Mouse (Mus musculus) hindbrain, embryonic 16.5 days (tissue): ENCODE measurements around the gene Wnk2. TPM values are rescaled to one million over a fixed set of nuclear protein-coding genes. Genes with fewer than 3 reads are reported as not detected.

Experiments used
- ATAC-seq: fragments of 200-750 bp; cut with Nextera tagmentation; 2 replicates; pipeline ENCODE4 v1.8.0; 2017; ENCODE audit warnings: moderate TSS enrichment, moderate library complexity
- H3K27ac ChIP-seq: fragments of 300-500 bp; sonication (generic); 2 replicates; pipeline ENCODE4 v1.5.1; 2014; ENCODE audit warnings: low read depth, mild to moderate bottlenecking, control low read depth, low read length, moderate library complexity
- H3K27me3 ChIP-seq: fragments of 300-500 bp; sonication (generic); replicated peaks from 2 replicates; pipeline ENCODE4 v1.6.1; 2014; ENCODE audit warnings: low read length; ENCODE audit not compliant: control insufficient read depth, insufficient read depth
- H3K36me3 ChIP-seq: fragments of 300-500 bp; sonication (generic); 2 replicates; pipeline ENCODE4 v1.6.1; 2014; ENCODE audit warnings: mild to moderate bottlenecking, low read length, moderate library complexity, mixed read lengths; ENCODE audit not compliant: control insufficient read depth, insufficient read depth
- H3K4me1 ChIP-seq: fragments of 300-500 bp; sonication (generic); 2 replicates; pipeline ENCODE4 v1.6.1; 2014; ENCODE audit warnings: low read depth, low read length; ENCODE audit not compliant: control insufficient read depth, insufficient read depth
- H3K4me2 ChIP-seq: fragments of 300-500 bp; sonication (generic); 2 replicates; pipeline ENCODE4 v1.6.1; 2014; ENCODE audit warnings: mild to moderate bottlenecking, low read length, control low read depth, moderate library complexity
- H3K4me3 ChIP-seq: fragments of 300-500 bp; sonication (generic); 2 replicates; pipeline ENCODE4 v1.5.1; 2014; ENCODE audit warnings: mild to moderate bottlenecking, low read length, control low read depth, moderate library complexity
- H3K9ac ChIP-seq: fragments of 300-500 bp; sonication (generic); 2 replicates; pipeline ENCODE4 v1.6.1; 2014; ENCODE audit warnings: low read depth, mild to moderate bottlenecking, control low read depth, low read length, moderate library complexity
- H3K9me3 ChIP-seq: fragments of 300-500 bp; sonication (generic); 2 replicates; pipeline ENCODE4 v1.6.1; 2014; ENCODE audit warnings: mild to moderate bottlenecking, low read length, moderate library complexity; ENCODE audit not compliant: control insufficient read depth
- WGBS: fragments of 180-500 bp; shearing (Covaris S2); extraction: QIAGEN DNeasy Blood & Tissue Kit; methylation state at CpG from one replicate; pipeline ENCODE4 v1.1.7; 2014; 5-methylcytosine and 5-hydroxymethylcytosine counted together
- polyA plus RNA-seq: library from polyadenylated mRNA; unstranded; fragments of >200 nt; fragmentation: Nextera tagmentation; extraction: Ambion mirVana; gene quantifications from 2 replicates; pipeline ENCODE4 v1.2.1, GENCODE M21; 2015

Gene Wnk2
- polyA plus RNA-seq, 1 experiment from 2014 or later = 15.6 TPM

GRCm38 (mm10) chr13:49189970-49190870, 42.4 kb upstream of the Wnk2 start:
- Histone ChIP-seq H3K4me2 (no peak overlapping the region), H3K9ac (no peak overlapping the region; the same call in 1 of the 2 replicates), H3K9me3 (no peaks in the 10 kb centered on the region), H3K4me3 (no peak overlapping the region), H3K4me1 (peaks cover 26% of the 10 kb centered on the region), H3K27me3 (no peaks in the 10 kb centered on the region), H3K36me3 (no peaks in the 10 kb centered on the region), H3K27ac (no peak overlapping the region)
- no peak for ATAC-seq
- whole genome bisulfite sequencing = 83% methylated on average over 12 of the region's 12 CpGs

- Histone ChIP-seq H3K4me2 (no peak overlapping the region; the same call in 1 of the 2 replicates), H3K9me3 (no peaks in the 10 kb centered on the region), H3K36me3 (no peaks in the 10 kb centered on the region), H3K4me1 (peaks cover 26% of the 10 kb centered on the region), H3K4me3 (no peak overlapping the region), H3K27me3 (no peaks in the 10 kb centered on the region), H3K9ac (no peak overlapping the region), H3K27ac (no peak overlapping the region)
- ATAC-seq = no peak
- WGBS = 68% methylated on average over 2 of the region's 2 CpGs
Measured at GRCm38 (mm10) chr13:49188966-49189360, 41.1 kb upstream of the Wnk2 start.

- peak overlapping the region; percentile 57 for H3K4me3 ChIP-seq
Measured at GRCm38 (mm10) chr13:49188219-49188965, 40.6 kb upstream of the Wnk2 start.

GRCm38 (mm10) chr13:49187288-49188218, 39.7 kb upstream of the Wnk2 start, which contains the start of gene Ninj1:
TSS of gene Ninj1 (plus strand) at chr13:49187485.
- Histone ChIP-seq H3K4me3 (peak within 1 kb of the TSS; percentile 57), H3K27ac (peak within 1 kb of the TSS; percentile 52), H3K9ac (peak within 1 kb of the TSS; percentile 68), H3K4me2 (peak within 1 kb of the TSS; percentile 85), H3K36me3 (no peaks in the 10 kb centered on the region), H3K9me3 (no peaks in the 10 kb centered on the region), H3K4me1 (peaks cover 26% of the 10 kb centered on the region), H3K27me3 (no peaks in the 10 kb centered on the region)
- WGBS = under 1% methylated on average over 66 of the region's 87 CpGs
- peak; percentile 93 for ATAC-seq

More at GRCm38 (mm10) chr13:49188219-49188965, 40.6 kb upstream of the Wnk2 start:
- Histone ChIP-seq H3K27ac (peak overlapping the region; percentile 37; the same call in 1 of the 2 replicates), H3K36me3 (no peaks in the 10 kb centered on the region), H3K27me3 (no peaks in the 10 kb centered on the region), H3K9me3 (no peaks in the 10 kb centered on the region), H3K9ac (peak overlapping the region; percentile 68), H3K4me1 (peaks cover 26% of the 10 kb centered on the region), H3K4me2 (peak overlapping the region; percentile 85)
- ATAC-seq = peak; percentile 34; the same call in 1 of the 2 replicates
- 25% methylated on average over 15 of the region's 15 CpGs for WGBS

GRCm38 (mm10) chr13:49186798-49187287, 39.0 kb upstream of the Wnk2 start:
- 17% methylated on average over 11 of the region's 11 CpGs for WGBS
- no peak; the same call in 1 of the 2 replicates for ATAC-seq
- H3K9me3 ChIP-seq = no peaks in the 10 kb centered on the region
- H3K4me1 ChIP-seq = peaks cover 26% of the 10 kb centered on the region
- H3K4me3 ChIP-seq = peak overlapping the region; percentile 57
- peak overlapping the region; percentile 68 for H3K9ac ChIP-seq
- peak overlapping the region; percentile 52 for H3K27ac ChIP-seq
- H3K4me2 ChIP-seq = peak overlapping the region; percentile 85
- H3K27me3 ChIP-seq = no peaks in the 10 kb centered on the region
- no peaks in the 10 kb centered on the region for H3K36me3 ChIP-seq

- Histone ChIP-seq H3K27ac (no peak overlapping the region), H3K4me1 (peaks cover 13% of the 10 kb centered on the region), H3K36me3 (no peaks in the 10 kb centered on the region), H3K27me3 (no peaks in the 10 kb centered on the region), H3K4me3 (no peak overlapping the region), H3K9me3 (no peaks in the 10 kb centered on the region), H3K4me2 (no peak overlapping the region), H3K9ac (no peak overlapping the region)
- WGBS = 50% methylated on average over 5 of the region's 5 CpGs
- ATAC-seq = no peak
Measured at GRCm38 (mm10) chr13:49183646-49184045, 35.8 kb upstream of the Wnk2 start.

- Histone ChIP-seq H3K36me3 (no peaks in the 10 kb centered on the region), H3K9ac (no peak overlapping the region), H3K9me3 (no peaks in the 10 kb centered on the region), H3K27ac (no peak overlapping the region), H3K4me2 (no peak overlapping the region), H3K4me1 (peaks cover 9% of the 10 kb centered on the region), H3K27me3 (no peaks in the 10 kb centered on the region), H3K4me3 (no peak overlapping the region)
- no peak for ATAC-seq
- 58% methylated on average over 5 of the region's 5 CpGs for WGBS
Measured at GRCm38 (mm10) chr13:49183161-49183560, 35.3 kb upstream of the Wnk2 start.

- H3K9me3 ChIP-seq = no peaks in the 10 kb centered on the region
- H3K4me2 ChIP-seq = no peak overlapping the region
- H3K36me3 ChIP-seq = no peaks in the 10 kb centered on the region
- WGBS = 77% methylated on average over 3 of the region's 3 CpGs
- no peak overlapping the region for H3K27ac ChIP-seq
- no peaks in the 10 kb centered on the region for H3K27me3 ChIP-seq
- no peaks in the 10 kb centered on the region; the same call in 1 of the 2 replicates for H3K4me1 ChIP-seq
- ATAC-seq = no peak
- H3K9ac ChIP-seq = no peak overlapping the region
- no peak overlapping the region for H3K4me3 ChIP-seq
Measured at GRCm38 (mm10) chr13:49181411-49181984, 33.7 kb upstream of the Wnk2 start.
